Mouse (Mus musculus) heart, embryonic 10.5 days (tissue): Measurements from ENCODE around the gene Stat4. TPM values are rescaled to one million over a fixed set of nuclear protein-coding genes. Genes with fewer than 3 reads are reported as not detected.

Experiments used
- DNase-seq: peaks from one replicate; pipeline ENCODE4 v3.0.0-alpha.2; 2017; ENCODE audit warnings: low spot score
- H3K27ac ChIP-seq: fragments of 300-500 bp; sonication (generic); 2 replicates; pipeline ENCODE4 v1.5.1; 2016; ENCODE audit warnings: mild to moderate bottlenecking
- H3K27me3 ChIP-seq: fragments of 300-500 bp; sonication (generic); 2 replicates; pipeline ENCODE4 v1.6.1; 2016; ENCODE audit warnings: mild to moderate bottlenecking; ENCODE audit not compliant: poor library complexity, insufficient read depth, severe bottlenecking
- H3K36me3 ChIP-seq: fragments of 300-500 bp; sonication (generic); 2 replicates; pipeline ENCODE4 v1.6.1; 2016; ENCODE audit warnings: mild to moderate bottlenecking, moderate library complexity
- H3K4me1 ChIP-seq: fragments of 300-500 bp; sonication (generic); 2 replicates; pipeline ENCODE4 v1.6.1; 2016; ENCODE audit warnings: mild to moderate bottlenecking
- H3K4me3 ChIP-seq: fragments of 300-500 bp; sonication (generic); 2 replicates; pipeline ENCODE4 v1.5.1; 2016; ENCODE audit warnings: mild to moderate bottlenecking, moderate library complexity
- H3K9me3 ChIP-seq: fragments of 300-500 bp; sonication (generic); 2 replicates; pipeline ENCODE4 v1.6.1; 2016; ENCODE audit warnings: mild to moderate bottlenecking, moderate library complexity
- WGBS: fragments of 180-500 bp; shearing (Covaris S2); methylation state at CpG from one replicate; pipeline ENCODE4 v1.1.7; 2016; 5-methylcytosine and 5-hydroxymethylcytosine counted together
- polyA plus RNA-seq: library from polyadenylated mRNA; unstranded; fragments of >200 nt; fragmentation: Nextera tagmentation; extraction: Ambion mirVana; gene quantifications from 2 replicates; pipeline ENCODE4 v1.2.1, GENCODE M21; 2016

Stat4 gene
- polyA plus RNA-seq, 1 experiment from 2014 or later, result 0.99 TPM

GRCm38 (mm10) chr1:52004096-52004495 is 17.1 kb downstream of the Stat4 start:
- H3K4me1 ChIP-seq, result peaks cover 7% of the 10 kb centered on the region; the same call in 1 of the 2 replicates
- H3K4me3 ChIP-seq, result no peak overlapping the region
- no peak for DNase-seq
- no peaks in the 10 kb centered on the region for H3K36me3 ChIP-seq
- 30% methylated on average over 8 of the region's 8 CpGs for WGBS
- no peaks in the 10 kb centered on the region for H3K9me3 ChIP-seq
- H3K27ac ChIP-seq, result no peak overlapping the region
- peaks cover 6% of the 10 kb centered on the region; the same call in 1 of the 2 replicates for H3K27me3 ChIP-seq

- Histone ChIP-seq H3K4me3 (peak overlapping the region; percentile 58), H3K9me3 (no peaks in the 10 kb centered on the region), H3K36me3 (no peaks in the 10 kb centered on the region), H3K27me3 (peaks cover 6% of the 10 kb centered on the region; the same call in 1 of the 2 replicates), H3K27ac (no peak overlapping the region), H3K4me1 (peaks cover 8% of the 10 kb centered on the region; the same call in 1 of the 2 replicates)
- no peak for DNase-seq
- WGBS, result 4% methylated on average over 11 of the region's 11 CpGs
Measured at GRCm38 (mm10) chr1:52008443-52008842, 21.5 kb downstream of the Stat4 start.

- DNase-seq, result no peak
- Histone ChIP-seq H3K4me1 (peaks cover 8% of the 10 kb centered on the region; the same call in 1 of the 2 replicates), H3K4me3 (peak overlapping the region; percentile 58), H3K9me3 (no peaks in the 10 kb centered on the region), H3K27me3 (peaks cover 6% of the 10 kb centered on the region; the same call in 1 of the 2 replicates), H3K36me3 (no peaks in the 10 kb centered on the region), H3K27ac (no peak overlapping the region)
- WGBS, result 1% methylated on average over 12 of the region's 12 CpGs
Measured at GRCm38 (mm10) chr1:52008947-52009346, 22.0 kb downstream of the Stat4 start.

GRCm38 (mm10) chr1:52010741-52011140 is 23.8 kb downstream of the Stat4 start:
- DNase-seq, result no peak
- H3K27me3 ChIP-seq, result peaks cover 6% of the 10 kb centered on the region; the same call in 1 of the 2 replicates
- 90% methylated on average over 5 of the region's 5 CpGs for WGBS
- H3K4me3 ChIP-seq, result no peak overlapping the region
- no peak overlapping the region for H3K27ac ChIP-seq
- H3K4me1 ChIP-seq, result peaks cover 8% of the 10 kb centered on the region; the same call in 1 of the 2 replicates
- no peaks in the 10 kb centered on the region for H3K9me3 ChIP-seq
- no peaks in the 10 kb centered on the region for H3K36me3 ChIP-seq

- peaks cover 6% of the 10 kb centered on the region; the same call in 1 of the 2 replicates for H3K27me3 ChIP-seq
- DNase-seq, result no peak
- no peak overlapping the region for H3K27ac ChIP-seq
- H3K4me1 ChIP-seq, result peaks cover 8% of the 10 kb centered on the region; the same call in 1 of the 2 replicates
- H3K4me3 ChIP-seq, result no peak overlapping the region
- H3K36me3 ChIP-seq, result no peaks in the 10 kb centered on the region
- 65% methylated on average over 2 of the region's 3 CpGs for WGBS
- H3K9me3 ChIP-seq, result no peaks in the 10 kb centered on the region
Measured at GRCm38 (mm10) chr1:52011227-52011626, 24.3 kb downstream of the Stat4 start.

- no peaks in the 10 kb centered on the region for H3K9me3 ChIP-seq
- DNase-seq, result no peak
- no peak overlapping the region for H3K27ac ChIP-seq
- peaks cover 8% of the 10 kb centered on the region; the same call in 1 of the 2 replicates for H3K4me1 ChIP-seq
- no peaks in the 10 kb centered on the region for H3K36me3 ChIP-seq
- no peak overlapping the region for H3K4me3 ChIP-seq
- peaks cover 6% of the 10 kb centered on the region; the same call in 1 of the 2 replicates for H3K27me3 ChIP-seq
Measured at GRCm38 (mm10) chr1:52012231-52012630, 25.3 kb downstream of the Stat4 start.

- Histone ChIP-seq H3K4me3 (no peak overlapping the region), H3K9me3 (no peaks in the 10 kb centered on the region), H3K36me3 (no peaks in the 10 kb centered on the region), H3K4me1 (peaks cover 8% of the 10 kb centered on the region; the same call in 1 of the 2 replicates), H3K27me3 (peaks cover 3% of the 10 kb centered on the region; the same call in 1 of the 2 replicates), H3K27ac (no peak overlapping the region)
- WGBS, result 87% methylated on average over 7 of the region's 7 CpGs
- no peak for DNase-seq
Measured at GRCm38 (mm10) chr1:52012757-52013156, 25.8 kb downstream of the Stat4 start.

- Histone ChIP-seq H3K4me3 (no peak overlapping the region), H3K9me3 (no peaks in the 10 kb centered on the region), H3K36me3 (no peaks in the 10 kb centered on the region), H3K27ac (no peak overlapping the region), H3K27me3 (no peaks in the 10 kb centered on the region), H3K4me1 (no peaks in the 10 kb centered on the region)
- no peak for DNase-seq
- 60% methylated on average over 4 of the region's 4 CpGs for WGBS
Measured at GRCm38 (mm10) chr1:52019621-52020020, 32.7 kb downstream of the Stat4 start.

- Histone ChIP-seq H3K4me3 (no peak overlapping the region), H3K9me3 (no peaks in the 10 kb centered on the region), H3K27me3 (no peaks in the 10 kb centered on the region), H3K27ac (no peak overlapping the region), H3K36me3 (no peaks in the 10 kb centered on the region), H3K4me1 (no peaks in the 10 kb centered on the region)
- WGBS, result 81% methylated on average over 4 of the region's 4 CpGs
- no peak for DNase-seq
Measured at GRCm38 (mm10) chr1:52021936-52022725, 35.2 kb downstream of the Stat4 start.

GRCm38 (mm10) chr1:52028686-52029085 is 41.7 kb downstream of the Stat4 start:
- no peak for DNase-seq
- Histone ChIP-seq H3K4me3 (no peak overlapping the region), H3K27ac (no peak overlapping the region), H3K27me3 (no peaks in the 10 kb centered on the region), H3K4me1 (no peaks in the 10 kb centered on the region), H3K36me3 (no peaks in the 10 kb centered on the region), H3K9me3 (0 out of 2 replicates have a peak, but pooled peaks cover 2% of the 10 kb centered on the region)
- 84% methylated on average over 5 of the region's 5 CpGs for WGBS

GRCm38 (mm10) chr1:52034816-52035752 is 48.1 kb downstream of the Stat4 start:
- DNase-seq, result no peak

GRCm38 (mm10) chr1:52039151-52039550 is 52.2 kb downstream of the Stat4 start:
- no peak overlapping the region for H3K4me3 ChIP-seq
- DNase-seq, result no peak
- H3K36me3 ChIP-seq, result no peaks in the 10 kb centered on the region
- 57% methylated on average over 7 of the region's 7 CpGs for WGBS
- no peaks in the 10 kb centered on the region for H3K4me1 ChIP-seq
- no peaks in the 10 kb centered on the region for H3K9me3 ChIP-seq
- H3K27me3 ChIP-seq, result no peaks in the 10 kb centered on the region
- H3K27ac ChIP-seq, result no peak overlapping the region

More at GRCm38 (mm10) chr1:52034816-52035752, 48.1 kb downstream of the Stat4 start:
- H3K4me1 ChIP-seq, result no peaks in the 10 kb centered on the region
- H3K27me3 ChIP-seq, result no peaks in the 10 kb centered on the region
- no peak overlapping the region for H3K27ac ChIP-seq
- WGBS, result 75% methylated on average over 12 of the region's 12 CpGs
- no peaks in the 10 kb centered on the region for H3K36me3 ChIP-seq
- H3K4me3 ChIP-seq, result no peak overlapping the region
- H3K9me3 ChIP-seq, result 0 out of 2 replicates have a peak, but pooled peaks cover 2% of the 10 kb centered on the region
